Mouse (Mus musculus): ENCODE data around the gene Gm21820.
"Not testable (repeated sequence)": the region's sequence is repeated elsewhere in the genome, so short reads cannot be mapped to it uniquely, and the experiment has no call there.

The Gm21820 gene

DNA sequence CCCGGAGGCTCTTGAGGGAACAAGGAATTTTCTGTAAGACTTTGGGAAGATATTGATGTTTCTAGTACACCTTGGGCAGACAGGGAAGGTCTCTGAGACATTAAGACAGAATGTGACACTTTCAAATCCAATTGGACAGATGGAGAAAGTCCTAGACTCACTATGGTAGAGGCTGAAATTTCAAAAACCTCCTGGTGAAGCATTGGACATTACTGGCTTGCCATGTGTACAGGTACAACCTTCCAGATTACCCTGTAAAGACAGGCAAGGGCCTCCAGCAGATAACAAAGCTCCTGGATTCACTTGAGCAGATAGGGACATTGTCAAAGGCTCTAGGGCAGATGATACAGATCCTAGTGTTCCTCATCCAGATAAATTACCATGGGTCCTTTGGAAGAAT is at the start of gene Gm21820:
TSS of gene Gm21820 (minus strand) at position 101 of the 400 bp plus-strand sequence.
- DNase-seq (ENCODE audit: low spot score): not testable (repeated sequence)
